Mouse (Mus musculus) forebrain, postnatal 0 days (tissue): Measurements from ENCODE around the gene Tmem145. TPM values are rescaled to one million over a fixed set of nuclear protein-coding genes. Genes with fewer than 3 reads are reported as not detected.

ENCODE experiments used
- ATAC-seq: fragments of 200-750 bp; cut with Nextera tagmentation; 2 replicates; pipeline ENCODE4 v1.8.0; 2017; ENCODE audit warnings: mild to moderate bottlenecking, moderate library complexity
- DNase-seq: peaks from one replicate; pipeline ENCODE4 v3.0.0-alpha.2; 2015
- H3K27ac ChIP-seq: fragments of 300-500 bp; sonication (generic); 2 replicates; pipeline ENCODE4 v1.5.1; 2014; ENCODE audit warnings: low read depth, mild to moderate bottlenecking, antibody characterized with exemption, low read length, moderate library complexity, mixed read lengths
- H3K27me3 ChIP-seq: fragments of 300-500 bp; sonication (generic); 2 replicates; pipeline ENCODE4 v1.6.1; 2014; ENCODE audit warnings: mild to moderate bottlenecking, low read length, mixed read lengths; ENCODE audit not compliant: insufficient read depth
- H3K36me3 ChIP-seq: fragments of 300-500 bp; sonication (generic); 2 replicates; pipeline ENCODE4 v1.6.1; 2014; ENCODE audit warnings: mild to moderate bottlenecking, moderate library complexity; ENCODE audit not compliant: insufficient read depth
- H3K4me1 ChIP-seq: fragments of 300-500 bp; sonication (generic); 2 replicates; pipeline ENCODE4 v1.6.1; 2014; ENCODE audit warnings: antibody characterized with exemption; ENCODE audit not compliant: insufficient read depth
- H3K4me2 ChIP-seq: fragments of 300-500 bp; sonication (generic); 2 replicates; pipeline ENCODE4 v1.6.1; 2014; ENCODE audit warnings: low read depth, mild to moderate bottlenecking, moderate library complexity
- H3K4me3 ChIP-seq: fragments of 300-500 bp; sonication (generic); 2 replicates; pipeline ENCODE4 v1.5.1; 2014; ENCODE audit warnings: low read depth, low read length, mixed read lengths
- H3K9ac ChIP-seq: fragments of 300-500 bp; sonication (generic); 2 replicates; pipeline ENCODE4 v1.6.1; 2014; ENCODE audit warnings: mild to moderate bottlenecking
- H3K9me3 ChIP-seq: fragments of 300-500 bp; sonication (generic); 2 replicates; pipeline ENCODE4 v1.6.1; 2016; ENCODE audit warnings: low read length
- CTCF ChIP-seq: sonication (generic); IDR thresholded peaks from 2 replicates; pipeline ENCODE4 v1.5.1; 2016; ENCODE audit warnings: antibody characterized with exemption, control low read depth, low read depth
- WGBS: fragments of 180-500 bp; shearing (Covaris S2); extraction: QIAGEN DNeasy Blood & Tissue Kit; methylation state at CpG from one replicate; pipeline ENCODE4 v1.1.7; 2014; 5-methylcytosine and 5-hydroxymethylcytosine counted together
- polyA plus RNA-seq: library from polyadenylated mRNA; unstranded; fragments of >200 nt; fragmentation: Nextera tagmentation; extraction: Ambion mirVana; gene quantifications from 2 replicates; pipeline ENCODE4 v1.2.1, GENCODE M21; 2015
- total RNA-seq: library from RNA; depleted of rRNA; stranded (reverse); fragments of >200 nt; gene quantifications from 2 replicates; pipeline ENCODE4 v1.2.3, GENCODE M21; 2014; rRNA removed

Gene Tmem145
- total and polyA plus RNA-seq, 2 experiments from 2014 or later = 63.2 to 68.0 TPM

GRCm38 (mm10) chr7:25348861-25349260 is 43.0 kb downstream of the Tmem145 start:
- peaks cover 91% of the 10 kb centered on the region for H3K36me3 ChIP-seq
- H3K9ac ChIP-seq = no peak overlapping the region
- no peak for ATAC-seq
- no peak for DNase-seq
- H3K4me2 ChIP-seq = no peak overlapping the region
- no peak overlapping the region for H3K4me3 ChIP-seq
- 91% methylated on average over 8 of the region's 8 CpGs for WGBS
- H3K4me1 ChIP-seq = no peaks in the 10 kb centered on the region
- no peak for TF ChIP-seq CTCF
- H3K27ac ChIP-seq = no peak overlapping the region
- no peaks in the 10 kb centered on the region for H3K9me3 ChIP-seq
- H3K27me3 ChIP-seq = no peaks in the 10 kb centered on the region

DNA sequence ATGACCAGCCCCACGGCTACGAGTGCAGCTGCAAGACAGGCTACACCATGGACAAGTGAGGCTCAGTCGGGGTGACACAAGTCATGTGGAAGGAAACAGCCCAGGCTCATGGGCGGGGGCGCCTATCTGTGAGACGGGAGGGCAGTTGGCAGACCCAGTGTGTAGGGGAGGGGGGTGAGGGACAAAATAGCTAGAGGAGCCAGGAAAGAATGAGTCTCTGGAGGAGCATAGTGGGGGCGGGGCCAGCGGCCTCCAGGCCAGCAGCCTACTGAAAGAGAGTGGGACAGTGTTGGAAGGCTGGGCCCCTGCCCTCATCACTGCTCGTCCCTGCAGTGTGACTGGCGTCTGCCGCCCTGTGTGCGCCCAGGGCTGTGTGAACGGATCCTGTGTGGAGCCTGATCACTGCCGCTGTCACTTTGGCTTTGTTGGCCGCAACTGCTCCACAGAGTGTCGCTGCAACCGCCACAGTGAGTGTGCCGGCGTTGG is 52.9 kb downstream of the Tmem145 start:
- peak; percentile 21; the same call in 1 of the 2 replicates for TF ChIP-seq CTCF
- Histone ChIP-seq H3K9ac (no peak overlapping the region), H3K36me3 (peaks cover 77% of the 10 kb centered on the region), H3K4me2 (no peak overlapping the region), H3K27me3 (no peaks in the 10 kb centered on the region), H3K4me1 (no peaks in the 10 kb centered on the region), H3K27ac (no peak overlapping the region), H3K4me3 (no peak overlapping the region), H3K9me3 (no peaks in the 10 kb centered on the region)
- ATAC-seq (peak; percentile 72), DNase-seq (no peak)
- WGBS = 63% methylated on average over 19 of the region's 19 CpGs

DNA sequence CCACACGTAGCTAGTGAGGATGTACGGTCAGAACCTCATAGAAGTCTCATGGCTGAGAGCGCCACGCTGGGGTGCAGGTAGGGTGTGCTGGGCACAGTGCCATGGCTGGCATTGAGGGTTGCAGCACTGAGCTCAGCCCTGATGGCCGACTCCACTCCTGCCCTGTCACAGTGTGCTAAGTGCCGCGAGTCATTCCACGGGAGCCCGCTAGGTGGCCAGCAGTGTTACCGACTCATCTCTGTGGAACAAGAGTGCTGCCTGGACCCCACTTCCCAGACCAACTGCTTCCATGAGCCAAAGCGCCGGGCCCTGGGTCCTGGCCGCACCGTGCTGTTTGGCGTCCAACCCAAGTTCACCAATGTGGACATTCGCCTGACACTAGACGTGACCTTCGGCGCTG is 57.2 kb downstream of the Tmem145 start:
- WGBS = 85% methylated on average over 19 of the region's 19 CpGs
- Histone ChIP-seq H3K4me2 (no peak overlapping the region), H3K27ac (no peak overlapping the region), H3K4me3 (no peak overlapping the region), H3K9me3 (no peaks in the 10 kb centered on the region), H3K4me1 (no peaks in the 10 kb centered on the region), H3K9ac (no peak overlapping the region), H3K36me3 (peaks cover 55% of the 10 kb centered on the region), H3K27me3 (peaks cover 2% of the 10 kb centered on the region; the same call in 1 of the 2 replicates)
- ATAC-seq (no peak), DNase-seq (no peak)
- peak; percentile 29 for TF ChIP-seq CTCF

- Histone ChIP-seq H3K4me2 (no peak overlapping the region), H3K9me3 (no peaks in the 10 kb centered on the region), H3K27ac (no peak overlapping the region), H3K4me1 (no peaks in the 10 kb centered on the region), H3K4me3 (no peak overlapping the region), H3K9ac (no peak overlapping the region), H3K36me3 (peaks cover 53% of the 10 kb centered on the region), H3K27me3 (peaks cover 6% of the 10 kb centered on the region)
- no peak for DNase-seq
- TF ChIP-seq CTCF = no peak
- 94% methylated on average over 17 of the region's 17 CpGs for WGBS
- ATAC-seq = no peak
These were observed 57.7 kb downstream of the Tmem145 start for GRCm38 (mm10) chr7:25363632-25364031.

Other genes starting within 250 kb of the Tmem145 start
- 94.1 and 106 TPM in 2 replicates for gene Grik5, start 233.8 kb upstream of the Tmem145 start, total RNA-seq
- 10.2 and 15.8 TPM in 2 replicates for gene Grik5, start 233.8 kb upstream of the Tmem145 start, polyA plus RNA-seq
- 25.4 and 31.5 TPM in 2 replicates for gene Zfp574, start 233.5 kb upstream of the Tmem145 start, total RNA-seq
- 30.6 and 33.0 TPM in 2 replicates for gene Zfp574, start 233.5 kb upstream of the Tmem145 start, polyA plus RNA-seq
- 5.8 and 6.0 TPM in 2 replicates for gene Pou2f2, start 126.4 kb upstream of the Tmem145 start, total RNA-seq
- gene Pou2f2, start 126.4 kb upstream of the Tmem145 start, polyA plus RNA-seq = 9.8 and 21.2 TPM in 2 replicates
- 23.4 and 25.3 TPM in 2 replicates for gene Dedd2, start 85.5 kb upstream of the Tmem145 start, total RNA-seq
- 14.9 and 17.3 TPM in 2 replicates for gene Dedd2, start 85.5 kb upstream of the Tmem145 start, polyA plus RNA-seq
- 5.0 and 8.3 TPM in 2 replicates for gene Zfp526, start 84.7 kb upstream of the Tmem145 start, total RNA-seq
- 0.59 and 0.98 TPM in 2 replicates for gene Zfp526, start 84.7 kb upstream of the Tmem145 start, polyA plus RNA-seq
- gene Gsk3a, start 68.3 kb upstream of the Tmem145 start, total RNA-seq = 150 and 154 TPM in 2 replicates
- 21.0 and 21.5 TPM in 2 replicates for gene Gsk3a, start 68.3 kb upstream of the Tmem145 start, polyA plus RNA-seq
- 11.8 and 16.5 TPM in 2 replicates for gene Erf, start 55.3 kb upstream of the Tmem145 start, total RNA-seq
- gene Erf, start 55.3 kb upstream of the Tmem145 start, polyA plus RNA-seq = 3.7 and 4.5 TPM in 2 replicates
- gene Cic, start 38.4 kb upstream of the Tmem145 start, total RNA-seq = 119 and 121 TPM in 2 replicates
- 25.4 and 31.3 TPM in 2 replicates for gene Cic, start 38.4 kb upstream of the Tmem145 start, polyA plus RNA-seq
- gene Pafah1b3, start 8.1 kb upstream of the Tmem145 start, total RNA-seq = 407 and 461 TPM in 2 replicates
- gene Pafah1b3, start 8.1 kb upstream of the Tmem145 start, polyA plus RNA-seq = 517 and 583 TPM in 2 replicates
- gene Prr19, start 4.7 kb upstream of the Tmem145 start, total RNA-seq = 2.1 and 2.5 TPM in 2 replicates
- 2.6 and 3.5 TPM in 2 replicates for gene Prr19, start 4.7 kb upstream of the Tmem145 start, polyA plus RNA-seq
- 50.5 and 67.8 TPM in 2 replicates for gene Megf8, start 11.1 kb downstream of the Tmem145 start, total RNA-seq
- 8.7 and 12.8 TPM in 2 replicates for gene Megf8, start 11.1 kb downstream of the Tmem145 start, polyA plus RNA-seq
- not detected in 2 replicates for gene Cnfn, start 63.6 kb downstream of the Tmem145 start, total RNA-seq
- not detected in 2 replicates for gene Cnfn, start 63.6 kb downstream of the Tmem145 start, polyA plus RNA-seq
- 8.8 and 14.8 TPM in 2 replicates for gene Lipe, start 92.6 kb downstream of the Tmem145 start, total RNA-seq
- 6.7 and 8.0 TPM in 2 replicates for gene Lipe, start 92.6 kb downstream of the Tmem145 start, polyA plus RNA-seq
- gene Cxcl17, start 106.8 kb downstream of the Tmem145 start, total RNA-seq = not detected in 2 replicates
- gene Cxcl17, start 106.8 kb downstream of the Tmem145 start, polyA plus RNA-seq = 0.35 TPM in 1 of 2 replicates, not detected in the other
- 0.24 and 0.31 TPM in 2 replicates for gene Ceacam1, start 171.5 kb downstream of the Tmem145 start, total RNA-seq
- gene Ceacam1, start 171.5 kb downstream of the Tmem145 start, polyA plus RNA-seq = 0.75 and 1.4 TPM in 2 replicates
- not detected in 2 replicates for gene Ceacam2, start 233.8 kb downstream of the Tmem145 start, total RNA-seq
- not detected in 2 replicates for gene Ceacam2, start 233.8 kb downstream of the Tmem145 start, polyA plus RNA-seq